Mouse (Mus musculus): ENCODE measurements around the gene Dhrs13. TPM values are rescaled to one million over a fixed set of nuclear protein-coding genes. Genes with fewer than 3 reads are reported as not detected.

Gene Dhrs13
- polyA plus RNA-seq, 1 experiment from 2014 or later, result 0.70 TPM

Other genes starting within 250 kb of the Dhrs13 start
- gene Gm10277, start 244.5 kb upstream of the Dhrs13 start, polyA plus RNA-seq (2018), result not detected in 3 replicates
- not detected in 3 replicates for gene Pipox, start 138.2 kb upstream of the Dhrs13 start, polyA plus RNA-seq (2018)
- not detected in 3 replicates for gene Sez6, start 101.5 kb upstream of the Dhrs13 start, polyA plus RNA-seq (2018)
- gene Phf12, start 49.5 kb upstream of the Dhrs13 start, polyA plus RNA-seq (2018), result 22.0 to 26.4 TPM (median 26.0 TPM) in 3 replicates
- 38.5 to 68.4 TPM (median 40.1 TPM) in 3 replicates for gene Flot2, start 5.7 kb downstream of the Dhrs13 start, polyA plus RNA-seq (2018)
- 8.4 to 13.2 TPM (median 12.4 TPM) in 3 replicates for gene Eral1, start 48.1 kb downstream of the Dhrs13 start, polyA plus RNA-seq (2018)
- gene Fam222b, start 62.4 kb downstream of the Dhrs13 start, polyA plus RNA-seq (2018), result 10.7 to 14.6 TPM (median 14.0 TPM) in 3 replicates
- gene Traf4, start 133.3 kb downstream of the Dhrs13 start, polyA plus RNA-seq (2018), result 0.32 to 0.47 TPM (median 0.40 TPM) in 3 replicates
- gene Nek8, start 144.4 kb downstream of the Dhrs13 start, polyA plus RNA-seq (2018), result 0.89 to 2.2 TPM (median 1.7 TPM) in 3 replicates
- gene Tlcd1, start 144.4 kb downstream of the Dhrs13 start, polyA plus RNA-seq (2018), result 0.76 to 1.4 TPM (median 1.1 TPM) in 3 replicates
- 1,342 to 2,240 TPM (median 1,907 TPM) in 3 replicates for gene Rpl23a, start 151.3 kb downstream of the Dhrs13 start, polyA plus RNA-seq (2018)
- gene Rab34, start 156.2 kb downstream of the Dhrs13 start, polyA plus RNA-seq (2018), result 8.9 to 23.0 TPM (median 16.1 TPM) in 3 replicates
- gene Proca1, start 161.1 kb downstream of the Dhrs13 start, polyA plus RNA-seq (2018), result 0.16 to 0.43 TPM in 2 of 3 replicates, not detected in the other
- gene Sdf2, start 213.5 kb downstream of the Dhrs13 start, polyA plus RNA-seq (2018), result 54.6 to 89.4 TPM (median 68.8 TPM) in 3 replicates
- 35.9 to 79.5 TPM (median 42.0 TPM) in 3 replicates for gene Supt6, start 213.7 kb downstream of the Dhrs13 start, polyA plus RNA-seq (2018)
- gene 2610507B11Rik, start 229.5 kb downstream of the Dhrs13 start, polyA plus RNA-seq (2018), result 144 to 210 TPM (median 148 TPM) in 3 replicates

Data from macrophage (primary cell).